Mouse (Mus musculus): ENCODE measurements at regions not wholly inside any gene's neighbourhood (a gene's known extent, or its start where the extent isn't known, plus 50 kb on each side); places are given as distances from the start of the nearest gene placed in this dataset.

DNA sequence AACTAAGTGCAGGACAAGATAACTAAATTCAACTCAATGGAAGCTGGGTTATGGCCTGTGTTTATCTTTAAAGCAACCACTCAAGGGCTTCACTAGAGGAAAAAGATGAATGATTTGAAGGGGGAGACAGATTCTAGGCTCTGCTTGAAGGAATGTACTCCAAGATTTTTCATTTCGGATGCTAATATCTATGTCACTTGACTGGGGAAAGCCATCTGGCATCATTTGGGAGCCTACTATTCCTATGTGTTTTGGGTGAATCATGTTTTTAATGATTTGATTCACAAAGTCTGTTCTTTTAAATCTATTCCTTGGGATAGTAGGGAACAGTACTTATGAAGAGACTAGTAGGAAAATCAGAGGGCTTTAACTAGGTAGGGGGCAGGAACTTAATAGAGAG, 766.2 kb upstream of the Grm7 start:
- no peak overlapping the region for H3K9ac ChIP-seq (ENCODE audit: control insufficient read depth, low read depth, low read length, poor library complexity, severe bottlenecking)
- no peaks in the 10 kb centered on the region for H3K79me2 ChIP-seq (ENCODE audit: control insufficient read depth, insufficient read depth, low read length, poor library complexity)
- no peaks in the 10 kb centered on the region for H3K9me3 ChIP-seq (replicated peaks; ENCODE audit: insufficient read depth, low read length)
- H3K36me3 ChIP-seq (ENCODE audit: control insufficient read depth in 1 of 2, insufficient read depth in 2 of 2, low read length in 2 of 2), result no peaks in the 10 kb centered on the region
- no peak for DNase-seq (ENCODE audit: low read depth, low spot score)
- no peak overlapping the region for H3K27ac ChIP-seq (ENCODE audit: control insufficient read depth, low read depth, low read length)
- TF ChIP-seq MEF2A (IDR thresholded peaks at IDR 0.05; ENCODE audit: extremely low read depth, insufficient replicate concordance, low read depth, low read length, poor library complexity, severe bottlenecking), result no peak
- no peak for TF ChIP-seq RCOR1 (IDR thresholded peaks at IDR 0.05; ENCODE audit: low read depth, low read length)
- no peak for TF ChIP-seq CHD2 (IDR thresholded peaks at IDR 0.05; ENCODE audit: low read length)
- TF ChIP-seq NRF1 (IDR thresholded peaks at IDR 0.05; ENCODE audit: insufficient read depth, low read depth, low read length, poor library complexity, severe bottlenecking), result no peak
- no peak for TF ChIP-seq TBP (IDR thresholded peaks at IDR 0.05; ENCODE audit: low read depth, low read length)
- no peak for TF ChIP-seq ZC3H11A (IDR thresholded peaks at IDR 0.05; ENCODE audit: low read depth, low read length)
- TF ChIP-seq USF2 (IDR thresholded peaks at IDR 0.05; ENCODE audit: borderline replicate concordance in 1 of 2, insufficient read depth in 1 of 2, low read depth in 1 of 2, low read length in 2 of 2), result no peak
- TF ChIP-seq GABPA (IDR thresholded peaks at IDR 0.05; ENCODE audit: low read depth, low read length), result no peak
- no peak for TF ChIP-seq SIN3A (IDR thresholded peaks at IDR 0.05; ENCODE audit: low read length)
- no peak for TF ChIP-seq HCFC1 (IDR thresholded peaks at IDR 0.05; ENCODE audit: low read depth, low read length)
- no peak for TF ChIP-seq GATA1 (IDR thresholded peaks at IDR 0.05; ENCODE audit: low read depth, low read length)
- no peak for TF ChIP-seq POLR2AphosphoS2 (IDR thresholded peaks at IDR 0.05; ENCODE audit: low read length)
- no peak for TF ChIP-seq CTCF (IDR thresholded peaks at IDR 0.05 in 2 of 3, conservative IDR thresholded peaks at IDR 0.05 in 1 of 3; ENCODE audit: control insufficient read depth in 1 of 3, insufficient read depth in 1 of 3, low read depth in 2 of 3, low read length in 3 of 3, poor library complexity in 1 of 3, severe bottlenecking in 1 of 3)
- no peaks in the 10 kb centered on the region for H3K4me1 ChIP-seq (ENCODE audit: control insufficient read depth in 1 of 2, insufficient read depth in 2 of 2, low read length in 2 of 2)
- no peak overlapping the region for H3K4me3 ChIP-seq (ENCODE audit: control insufficient read depth in 1 of 2, insufficient read depth in 1 of 2, low read depth in 2 of 2, low read length in 2 of 2)
- no peaks in the 10 kb centered on the region for H3K27me3 ChIP-seq (ENCODE audit: control insufficient read depth in 1 of 2, insufficient read depth in 2 of 2, low read length in 2 of 2)

DNA sequence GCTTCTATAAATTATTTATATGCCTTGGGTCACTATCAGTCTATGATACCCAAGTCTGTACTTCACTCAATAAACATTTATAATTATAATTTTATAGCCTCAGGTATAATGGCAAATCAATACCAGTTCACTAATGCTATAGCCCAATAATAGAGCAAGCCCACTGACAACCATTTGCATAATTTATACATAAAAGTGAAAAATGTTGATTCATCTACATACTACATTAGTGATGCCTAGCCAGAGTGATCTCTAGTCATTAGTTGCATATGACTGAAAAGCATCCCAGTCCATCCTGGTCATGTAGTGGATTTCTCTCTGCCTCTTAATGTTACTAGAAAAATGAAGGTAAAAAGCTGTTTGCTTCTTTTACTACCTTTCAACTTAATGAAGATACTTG, 721.6 kb upstream of the Grm7 start:
- Histone ChIP-seq H3K27ac (ENCODE audit: control insufficient read depth, low read depth, low read length) (no peak overlapping the region), H3K9ac (ENCODE audit: control insufficient read depth, low read depth, low read length, poor library complexity, severe bottlenecking) (no peak overlapping the region), H3K9me3 (replicated peaks; ENCODE audit: insufficient read depth, low read length) (no peaks in the 10 kb centered on the region), H3K4me1 (ENCODE audit: control insufficient read depth in 1 of 2, insufficient read depth in 2 of 2, low read length in 2 of 2) (no peaks in the 10 kb centered on the region), H3K27me3 (ENCODE audit: control insufficient read depth in 1 of 2, insufficient read depth in 2 of 2, low read length in 2 of 2) (no peaks in the 10 kb centered on the region), H3K4me3 (ENCODE audit: control insufficient read depth in 1 of 2, insufficient read depth in 1 of 2, low read depth in 2 of 2, low read length in 2 of 2) (no peak overlapping the region), H3K79me2 (ENCODE audit: control insufficient read depth, insufficient read depth, low read length, poor library complexity) (no peaks in the 10 kb centered on the region), H3K36me3 (ENCODE audit: control insufficient read depth in 1 of 2, insufficient read depth in 2 of 2, low read length in 2 of 2) (no peaks in the 10 kb centered on the region)
- TF ChIP-seq USF1 (IDR thresholded peaks at IDR 0.05; ENCODE audit: low read depth, low read length), result no peak
- no peak for TF ChIP-seq TCF12 (IDR thresholded peaks at IDR 0.05; ENCODE audit: low read depth, low read length)
- TF ChIP-seq POLR2AphosphoS2 (IDR thresholded peaks at IDR 0.05; ENCODE audit: low read length), result no peak
- TF ChIP-seq GABPA (IDR thresholded peaks at IDR 0.05; ENCODE audit: low read depth, low read length), result no peak
- TF ChIP-seq MAX (IDR thresholded peaks at IDR 0.05; ENCODE audit: low read length), result no peak
- no peak for TF ChIP-seq HCFC1 (IDR thresholded peaks at IDR 0.05; ENCODE audit: low read depth, low read length)
- TF ChIP-seq RAD21 (IDR thresholded peaks at IDR 0.05; ENCODE audit: low read depth, low read length), result no peak
- DNase-seq (ENCODE audit: low read depth, low spot score), result no peak
